Mouse (Mus musculus) C2C12 (cell line): ENCODE data around the gene Dcaf6.

ENCODE experiments used
- CTCF ChIP-seq: IDR thresholded peaks from one replicate; pipeline ENCODE4 v1.5.1; 2011; ENCODE audit not compliant: control insufficient read depth, insufficient read depth, insufficient read length
- MAX ChIP-seq: IDR thresholded peaks from one replicate; pipeline ENCODE4 v1.6.1; 2011; ENCODE audit warnings: mild to moderate bottlenecking, control low read depth
- MYOG ChIP-seq: IDR thresholded peaks from one replicate; pipeline ENCODE4 v1.6.1; 2011; ENCODE audit not compliant: control insufficient read depth, insufficient read length; ENCODE audit errors: extremely low read depth
- USF1 ChIP-seq: IDR thresholded peaks from one replicate; pipeline ENCODE4 v1.6.1; 2011; ENCODE audit warnings: low read depth, mild to moderate bottlenecking, control low read depth, moderate library complexity

- no peak for TF ChIP-seq CTCF
- no peak for TF ChIP-seq USF1
- TF ChIP-seq MAX = no peak
- no peak for TF ChIP-seq MYOG
Observed at GRCm38 (mm10) chr1:165316361-165316760, 143.9 kb downstream of the Dcaf6 start.
